Mouse (Mus musculus): ENCODE results near the gene Arhgap22.

DNA sequence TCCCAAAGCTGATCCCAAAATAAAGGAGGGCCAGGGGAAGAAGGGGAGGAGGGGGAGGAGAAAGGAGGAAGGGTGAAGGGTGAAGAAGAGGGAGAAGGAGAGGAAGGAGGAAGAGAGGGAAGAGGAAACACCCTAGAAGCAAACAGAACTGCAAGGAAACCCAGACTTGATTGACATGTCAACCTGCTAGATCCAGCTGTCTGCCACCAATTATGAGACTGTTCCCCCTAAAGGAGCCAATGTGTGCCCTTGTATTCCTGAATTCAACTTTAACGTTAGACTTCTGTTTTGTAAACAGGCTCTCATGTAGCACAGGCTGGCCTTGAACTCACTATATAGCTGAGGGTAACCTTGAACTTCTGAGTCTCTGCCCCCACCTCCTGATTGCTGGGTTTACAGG, 1.3 kb downstream of the Arhgap22 start:
- TF ChIP-seq CTCF (conservative IDR thresholded peaks at IDR 0.05; ENCODE audit: insufficient read depth, insufficient read length, low read depth, low read length) = no peak
- TF ChIP-seq POLR2A (IDR thresholded peaks at IDR 0.05; ENCODE audit: low read depth, low read length) = no peak
